Mouse (Mus musculus) CH12.LX (cell line): ENCODE data around the gene Tspan15.

Source experiments
- CTCF ChIP-seq, 2 experiments: IDR thresholded peaks in 1 of 2; conservative IDR thresholded peaks in 1 of 2; 2 replicates each; pipeline ENCODE4 v1.5.1; 2011 to 2012; ENCODE audit warnings: low read depth in 2 of 2, low read length in 2 of 2, improper control_type of control experiment in 1 of 2, inconsistent platforms in 1 of 2, mild to moderate bottlenecking in 1 of 2, moderate library complexity in 1 of 2
- JUN ChIP-seq: IDR thresholded peaks from 2 replicates; pipeline ENCODE4 v1.6.1; 2011; ENCODE audit warnings: low read depth, mild to moderate bottlenecking, low read length, improper control_type of control experiment, moderate library complexity; ENCODE audit not compliant: insufficient read depth
- KAT2A ChIP-seq: IDR thresholded peaks from 2 replicates; pipeline ENCODE4 v1.6.1; 2012; ENCODE audit warnings: low read length, improper control_type of control experiment, inconsistent platforms; ENCODE audit not compliant: insufficient replicate concordance
- MAFK ChIP-seq: IDR thresholded peaks from 2 replicates; pipeline ENCODE4 v1.6.1; 2011; ENCODE audit warnings: low read length, improper control_type of control experiment; ENCODE audit not compliant: insufficient replicate concordance
- MAZ ChIP-seq: IDR thresholded peaks from 2 replicates; pipeline ENCODE4 v1.6.1; 2012; ENCODE audit warnings: low read depth, mild to moderate bottlenecking, inconsistent platforms, low read length, improper control_type of control experiment, moderate library complexity
- MXI1 ChIP-seq: IDR thresholded peaks from 2 replicates; pipeline ENCODE4 v1.6.1; 2011; ENCODE audit warnings: mild to moderate bottlenecking, low read depth, low read length, improper control_type of control experiment
- MYC ChIP-seq: IDR thresholded peaks from 2 replicates; pipeline ENCODE4 v1.6.1; 2011; ENCODE audit warnings: low read depth, mild to moderate bottlenecking, improper control_type of control experiment, low read length
- POLR2A ChIP-seq: IDR thresholded peaks from 2 replicates; pipeline ENCODE4 v1.6.1; 2011; ENCODE audit warnings: low read depth, mild to moderate bottlenecking, improper control_type of control experiment, low read length
- SIN3A ChIP-seq: IDR thresholded peaks from 2 replicates; pipeline ENCODE4 v1.6.1; 2012; ENCODE audit warnings: low read length, improper control_type of control experiment, inconsistent platforms

DNA sequence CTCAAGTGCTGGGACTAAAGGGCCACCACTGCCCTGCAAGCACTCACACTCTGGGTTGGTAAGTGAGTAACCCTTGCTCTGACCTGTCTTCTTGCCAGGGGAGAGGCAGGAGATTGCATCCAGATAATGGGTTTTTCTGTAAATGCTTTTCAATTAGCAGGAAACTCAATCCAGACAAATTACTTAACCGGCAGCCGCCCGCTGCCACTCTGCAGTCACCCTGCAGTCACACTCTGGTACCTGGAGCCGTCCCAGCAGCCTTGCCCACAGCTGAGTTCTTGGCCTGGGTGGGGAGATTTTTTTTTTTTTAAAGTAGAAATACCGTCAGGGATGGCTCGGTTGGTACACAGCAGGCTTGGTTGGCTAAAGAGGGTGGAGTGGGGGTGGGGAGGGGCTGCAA, 2.9 kb downstream of the Tspan15 start:
- TF ChIP-seq SIN3A, result no peak
- TF ChIP-seq POLR2A, result no peak
- TF ChIP-seq JUN, result no peak
- no peak for TF ChIP-seq CTCF (conservative IDR thresholded peaks at IDR 0.05 in 1 of 2, IDR thresholded peaks at IDR 0.05 in 1 of 2; ENCODE audit: low read depth in 2 of 2, low read length in 2 of 2)
- TF ChIP-seq KAT2A, result no peak
- no peak for TF ChIP-seq MAFK
- TF ChIP-seq MAZ, result no peak
- no peak for TF ChIP-seq MYC
- no peak for TF ChIP-seq MXI1
